Mouse (Mus musculus): ENCODE data around the gene Meaf6.

DNA sequence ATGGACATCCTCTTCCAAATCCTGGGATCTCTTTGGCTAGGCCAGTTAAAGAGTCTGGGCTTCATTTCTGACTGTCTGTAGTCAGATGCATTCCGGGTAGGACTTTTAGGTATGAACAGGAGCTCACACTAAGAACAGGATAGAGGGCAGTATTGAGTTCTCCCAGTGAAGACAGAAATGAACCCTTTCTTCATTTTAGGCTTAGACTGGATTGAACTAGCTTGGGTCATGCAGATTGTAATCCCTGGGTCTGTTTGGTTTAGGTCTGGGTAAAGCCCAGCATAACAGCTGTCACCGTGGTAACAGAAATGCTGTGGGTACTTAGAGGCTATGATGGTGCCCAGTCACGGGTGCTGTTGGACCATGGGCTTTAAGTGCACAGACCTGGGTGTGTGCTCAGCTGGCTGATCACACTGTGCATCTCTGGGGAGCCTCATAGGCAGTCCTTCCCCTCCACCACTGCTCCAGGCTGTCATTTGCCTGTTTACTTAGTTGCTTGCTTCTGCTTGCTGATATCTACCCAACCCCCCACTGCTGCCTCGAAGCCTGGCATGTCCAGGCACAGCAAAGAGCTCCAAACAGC, 68.8 kb downstream of the Meaf6 start:
- TF ChIP-seq GATA1 (IDR thresholded peaks at IDR 0.05; ENCODE audit: low read length) (no peak), TAL1 (IDR thresholded peaks at IDR 0.05; ENCODE audit: low read length) (no peak)

All from erythroblast, embryonic 14.5 days (primary cell).